Mouse (Mus musculus) heart, postnatal 25 days (tissue): ENCODE measurements around the gene Slc5a5. TPM values are rescaled to one million over a fixed set of nuclear protein-coding genes. Genes with fewer than 3 reads are reported as not detected.

Experiments used
- DNase-seq: peaks from one replicate; pipeline ENCODE4 v3.0.0; 2022; ENCODE audit warnings: low spot score
- intact Hi-C: fragments of 180-260 bp; cut with DNase I; formaldehyde crosslinking; loops from one replicate; pipeline ENCODE4 v1.15.1; 2025
- total RNA-seq, 2 experiments: library from RNA; stranded (reverse); gene quantifications; 2 replicates each; pipeline ENCODE4 v1.2.3; 2021

The Slc5a5 gene
- total RNA-seq, 2 experiments from 2014 or later: not detected

GRCm38 (mm10) chr8:70865350-70866000 lies 27.1 kb downstream of the Slc5a5 start:
- intact Hi-C loops: no loop called here
- peak; percentile 99 for DNase-seq

GRCm38 (mm10) chr8:70864712-70865221 lies 27.8 kb downstream of the Slc5a5 start:
- DNase-seq: no peak
- intact Hi-C loops: no loop called here

DNA sequence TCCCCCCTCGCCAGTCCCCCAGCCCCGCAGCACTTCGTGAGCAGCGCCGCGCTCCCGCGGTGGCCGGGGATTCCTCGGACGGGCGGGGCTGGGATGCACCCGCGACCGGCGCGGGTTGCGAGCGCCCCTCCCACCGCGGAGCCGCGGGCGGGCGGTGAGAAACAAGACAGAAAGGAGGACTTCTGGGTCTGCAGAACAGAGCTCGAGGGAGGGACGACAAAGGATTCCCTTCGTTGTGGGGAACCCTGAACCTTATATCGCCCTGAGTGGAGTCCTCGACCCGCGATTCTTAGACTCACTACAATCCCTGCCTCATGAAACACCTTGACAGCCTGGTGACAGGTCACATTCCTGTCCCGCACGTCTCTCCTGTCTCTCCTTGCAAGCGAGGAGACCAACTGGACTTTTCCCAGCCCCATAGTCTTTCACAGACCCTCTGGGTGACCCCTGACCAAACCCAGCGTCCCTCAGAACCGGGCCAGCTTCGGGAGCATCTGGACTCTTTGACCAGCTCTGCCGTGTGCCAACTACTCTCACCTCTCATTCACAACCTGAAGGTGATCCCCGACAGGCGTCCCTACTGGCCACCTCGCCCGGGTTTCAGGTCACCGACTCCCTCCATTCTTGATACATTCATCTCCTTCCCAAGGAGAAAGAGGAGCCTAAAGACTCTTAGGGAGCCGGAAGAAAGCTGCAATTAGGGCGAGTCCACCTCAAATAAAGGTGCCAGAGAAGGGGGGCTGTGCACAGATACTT lies 28.4 kb downstream of the Slc5a5 start:
- intact Hi-C loops: no loop called here
- no peak for DNase-seq

GRCm38 (mm10) chr8:70862824-70863641 lies 29.5 kb downstream of the Slc5a5 start, which contains the start of gene Kcnn1:
Gene Kcnn1, minus strand, starts transcription at chr8:70863258.
- intact Hi-C loops: no loop called here
- no peak for DNase-seq

DNA sequence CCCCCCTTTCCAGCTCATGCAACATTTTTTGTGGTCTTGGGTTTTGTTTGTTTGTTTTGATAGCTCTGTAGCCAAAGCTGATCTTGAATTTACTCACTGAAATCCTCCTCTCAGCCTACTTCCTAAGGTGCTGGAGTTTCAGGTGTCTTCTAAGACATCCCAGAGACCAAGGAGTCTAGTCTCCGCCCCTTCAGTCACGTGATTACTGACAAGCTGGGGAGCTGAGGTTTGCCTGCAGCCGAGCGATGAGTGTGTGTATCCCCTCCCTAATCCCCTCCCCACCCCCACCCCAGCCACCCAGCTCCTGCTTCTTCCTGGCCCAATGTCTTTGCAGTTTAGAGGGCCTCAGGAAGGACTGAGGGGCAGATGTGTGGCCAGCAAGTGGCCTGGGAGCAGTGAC lies 35.0 kb downstream of the Slc5a5 start:
- DNase-seq: no peak
- intact Hi-C loops: no loop called here

- intact Hi-C loops: no loop called here
- DNase-seq: no peak
These were observed 35.9 kb downstream of the Slc5a5 start for GRCm38 (mm10) chr8:70856541-70857197.

DNA sequence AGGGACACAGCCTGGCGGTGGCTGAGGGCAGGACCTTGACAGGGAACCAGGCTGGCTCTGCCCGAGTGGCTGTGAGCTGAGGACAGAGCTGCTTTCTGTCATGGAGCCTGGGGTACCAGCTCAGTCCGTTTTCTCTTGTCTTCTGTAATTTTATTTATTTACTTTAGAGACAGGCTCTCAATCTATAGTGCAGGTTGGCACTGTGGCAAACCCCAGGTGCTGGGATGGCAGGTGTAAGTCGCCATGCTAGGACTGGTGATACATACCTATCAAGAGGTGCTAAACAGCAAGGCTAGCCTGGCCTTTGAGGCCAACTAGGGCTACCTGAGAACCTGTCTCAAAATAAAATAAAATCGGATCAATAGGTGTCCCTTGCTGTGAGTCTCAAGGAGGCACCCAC lies 36.5 kb downstream of the Slc5a5 start:
- intact Hi-C loops: no loop called here
- DNase-seq: no peak

- intact Hi-C loops: no loop called here
- no peak for DNase-seq
These were observed 38.7 kb downstream of the Slc5a5 start for GRCm38 (mm10) chr8:70853863-70854262.

- DNase-seq: no peak
- intact Hi-C loops: no loop called here
These were observed 39.8 kb downstream of the Slc5a5 start for GRCm38 (mm10) chr8:70852595-70853231.

DNA sequence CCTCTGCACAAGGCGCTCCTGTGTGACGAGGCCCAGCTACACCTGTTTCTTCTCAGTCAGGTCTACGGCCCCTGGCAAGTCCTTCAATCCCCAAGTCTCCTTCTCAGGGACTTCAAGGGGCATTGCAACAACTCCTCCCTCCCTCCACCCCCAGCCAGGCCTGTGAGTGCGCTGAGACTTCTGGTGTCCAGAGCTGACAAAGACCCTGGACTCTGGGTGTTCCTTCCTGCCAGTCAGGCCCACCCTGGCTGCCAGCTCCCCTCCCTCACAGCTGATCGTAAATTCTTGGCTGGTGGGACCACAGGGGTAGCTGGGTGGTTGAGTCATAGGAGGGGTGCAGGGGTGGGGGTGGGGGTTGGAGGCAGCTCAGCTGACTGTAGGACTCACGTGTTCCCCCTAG lies 40.7 kb downstream of the Slc5a5 start:
- intact Hi-C loops: no loop called here
- DNase-seq: no peak

DNA sequence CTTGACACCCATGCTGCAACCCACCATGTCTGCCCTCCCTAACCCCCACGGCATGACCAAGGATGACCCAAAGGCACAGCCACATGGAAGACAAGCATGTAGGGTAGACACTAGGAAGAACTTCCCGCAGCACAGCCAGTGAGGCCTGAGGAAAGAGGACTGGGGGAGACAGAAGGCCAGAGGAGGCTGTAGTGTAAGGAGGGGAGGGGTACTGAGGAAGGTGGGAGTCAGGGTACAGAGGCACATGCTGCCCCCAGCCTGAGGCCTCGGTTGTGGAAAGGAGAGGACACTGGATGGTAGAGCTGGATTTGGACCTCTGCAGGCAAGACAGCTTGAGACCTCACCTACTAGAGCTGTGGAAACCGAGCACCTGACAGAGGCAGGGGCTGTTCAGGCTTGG lies 41.6 kb downstream of the Slc5a5 start:
- intact Hi-C loops: no loop called here
- DNase-seq: no peak

DNA sequence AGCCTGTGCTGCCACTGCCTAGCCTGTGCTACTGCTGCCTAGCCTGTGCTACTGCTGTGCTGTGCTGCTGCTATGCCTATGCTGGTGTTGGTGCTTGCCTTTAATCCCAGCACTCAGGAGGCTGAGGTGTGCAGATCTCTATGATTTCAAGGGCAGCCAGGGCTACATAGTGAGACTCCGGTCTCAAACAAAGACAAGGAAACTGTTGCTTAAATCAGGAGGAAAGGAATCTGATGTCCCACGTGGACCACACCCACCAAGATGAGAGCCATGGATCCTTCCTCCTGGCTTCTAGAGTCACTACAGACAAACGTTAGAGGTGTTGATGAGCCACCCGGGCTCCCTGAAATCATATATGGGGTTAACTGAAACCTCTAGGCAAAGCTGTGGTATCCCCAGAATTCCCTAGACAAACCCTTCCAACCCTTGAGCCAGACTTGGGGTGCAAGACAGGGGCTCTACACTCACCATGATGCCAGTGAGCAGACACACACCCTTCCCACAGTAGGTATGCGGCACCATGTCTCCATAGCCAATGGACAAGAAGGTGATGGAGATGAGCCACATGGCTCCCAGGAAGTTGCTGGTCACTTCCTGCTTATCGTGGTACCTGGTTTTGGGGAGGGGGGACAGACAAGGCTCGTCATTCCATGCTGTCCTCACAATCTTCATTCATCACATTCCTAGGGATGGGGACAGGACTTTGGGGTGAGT lies 42.3 kb downstream of the Slc5a5 start:
- intact Hi-C loops: no loop called here
- no peak for DNase-seq

- intact Hi-C loops: no loop called here
- peak; percentile 49 for DNase-seq
These were observed 43.1 kb downstream of the Slc5a5 start for GRCm38 (mm10) chr8:70849333-70849990.

DNA sequence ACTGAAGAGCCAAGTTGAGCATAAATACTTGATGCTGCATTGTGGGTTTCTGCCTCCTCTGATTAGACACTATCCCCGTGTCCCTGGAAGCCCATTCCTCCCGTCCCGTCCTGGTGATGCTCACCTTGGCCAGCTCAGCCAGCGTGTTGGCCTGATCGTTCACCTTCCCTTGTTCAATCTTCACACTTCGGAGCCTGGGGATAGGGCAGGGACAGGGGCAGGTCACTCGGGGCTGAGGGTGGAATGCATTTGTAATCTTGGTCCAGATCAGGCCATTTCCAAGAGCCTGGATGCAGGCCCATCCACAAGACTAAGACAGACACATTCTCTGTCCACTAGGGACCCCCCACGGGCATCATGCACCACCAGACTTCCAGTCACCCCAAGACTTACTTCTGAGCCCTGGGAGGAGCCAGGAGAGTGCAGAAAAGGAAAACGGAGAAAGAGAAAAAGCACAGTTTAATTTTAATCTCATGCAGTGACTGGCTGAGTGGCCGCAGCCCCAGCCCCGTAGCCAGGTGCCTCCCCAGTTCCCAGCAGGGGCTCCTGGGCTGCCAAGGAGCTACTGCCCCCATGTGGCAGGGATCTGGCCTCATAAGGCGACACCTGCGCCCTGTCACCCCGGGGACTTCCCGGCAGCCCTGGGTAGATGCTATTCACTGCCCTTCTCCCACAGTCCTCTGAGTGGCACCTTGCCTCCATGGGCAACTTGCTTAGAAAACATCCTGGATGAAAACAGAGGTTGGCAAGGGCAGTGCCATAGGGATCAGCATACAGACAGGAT lies 46.0 kb downstream of the Slc5a5 start:
- DNase-seq: no peak
- intact Hi-C loops: no loop called here

DNA sequence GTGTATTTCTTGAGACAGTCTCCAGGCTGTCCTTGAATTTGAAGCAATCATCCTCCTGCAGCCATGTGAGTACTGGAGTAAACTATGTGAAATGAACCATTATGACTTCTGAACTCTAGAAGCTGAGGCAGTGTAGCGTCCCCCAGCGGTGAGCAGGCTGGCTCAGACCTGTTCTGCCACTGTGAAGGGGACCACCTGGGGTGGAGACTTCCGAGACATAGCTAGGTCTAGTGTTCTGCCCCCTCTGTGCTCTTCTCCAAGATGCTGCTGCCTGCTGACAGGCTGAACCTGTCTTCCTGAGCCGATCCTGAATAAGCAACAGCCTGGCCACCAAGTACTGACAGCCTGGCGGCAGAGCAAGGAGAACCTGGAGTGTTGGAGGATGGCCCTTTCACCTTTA lies 47.4 kb downstream of the Slc5a5 start:
- DNase-seq: no peak
- intact Hi-C loops: loop anchor here (2.0 kb wide), 1 partner anchor 50 kb away; no protein-coding TSS in a partner anchor

- intact Hi-C loops: loop anchor here (1.0 to 5.0 kb wide), 3 partner anchors 25 to 77 kb away; no protein-coding TSS in a partner anchor
- DNase-seq: peak; percentile 66
These were observed 48.0 kb downstream of the Slc5a5 start for GRCm38 (mm10) chr8:70844523-70844922.

GRCm38 (mm10) chr8:70843941-70844340 lies 48.6 kb downstream of the Slc5a5 start:
- intact Hi-C loops: loop anchor here (1.0 to 5.0 kb wide), 4 partner anchors 25 to 124 kb away; no protein-coding TSS in a partner anchor
- DNase-seq: no peak
